Mouse (Mus musculus): ENCODE measurements at regions not wholly inside any gene's neighbourhood (a gene's known extent, or its start where the extent isn't known, plus 50 kb on each side); places are given as distances from the start of the nearest gene placed in this dataset.

GRCm38 (mm10) chr3:149517537-149517936 lies 527.2 kb upstream of the Adgrl2 start:
- TF ChIP-seq CTCF (IDR thresholded peaks at IDR 0.05; ENCODE audit: low read depth) (no peak), EP300 (optimal IDR thresholded peaks at IDR 0.05) (no peak)
